Mouse (Mus musculus) ES-E14 (cell line): ENCODE data around the gene Prmt8.

Source experiments
- CHD2 ChIP-seq: IDR thresholded peaks from 2 replicates; pipeline ENCODE4 v1.6.1; 2014; ENCODE audit warnings: mild to moderate bottlenecking, low read depth, low read length, inconsistent platforms
- HCFC1 ChIP-seq: IDR thresholded peaks from 2 replicates; pipeline ENCODE4 v1.6.1; 2012; ENCODE audit warnings: low read length, inconsistent platforms, borderline replicate concordance; ENCODE audit not compliant: insufficient read depth
- ZNF384 ChIP-seq: IDR thresholded peaks from 2 replicates; pipeline ENCODE4 v1.6.1; 2012; ENCODE audit warnings: low read depth, low read length, inconsistent platforms

- TF ChIP-seq HCFC1 (no peak), ZNF384 (no peak), CHD2 (no peak)
These were observed 128.0 kb downstream of the Prmt8 start for GRCm38 (mm10) chr6:127641077-127641801.
